Mouse (Mus musculus): ENCODE results near the gene 4632433K11Rik. TPM values are rescaled to one million over a fixed set of nuclear protein-coding genes. Genes with fewer than 3 reads are reported as not detected.
A peak's percentile ranks its signal among the peaks of the same experiment; 100 is the strongest.

Gene 4632433K11Rik
- total and polyA plus RNA-seq, 3 experiments = not detected

- H3K9me3 ChIP-seq (replicated peaks; ENCODE audit: insufficient read depth, low read length) = no peaks in the 10 kb centered on the region
- H3K9ac ChIP-seq (ENCODE audit: control insufficient read depth, low read depth, low read length, poor library complexity, severe bottlenecking) = no peak overlapping the region
- no peaks in the 10 kb centered on the region for H3K4me1 ChIP-seq (ENCODE audit: control insufficient read depth in 1 of 2, insufficient read depth in 2 of 2, low read length in 2 of 2)
- H3K27me3 ChIP-seq (ENCODE audit: control insufficient read depth in 1 of 2, insufficient read depth in 2 of 2, low read length in 2 of 2) = no peaks in the 10 kb centered on the region
- H3K4me3 ChIP-seq (ENCODE audit: control insufficient read depth in 1 of 2, insufficient read depth in 1 of 2, low read depth in 2 of 2, low read length in 2 of 2) = no peak overlapping the region
- no peak for DNase-seq (ENCODE audit: low read depth, low spot score)
- no peaks in the 10 kb centered on the region for H3K36me3 ChIP-seq (ENCODE audit: control insufficient read depth in 1 of 2, insufficient read depth in 2 of 2, low read length in 2 of 2)
- H3K79me2 ChIP-seq (ENCODE audit: control insufficient read depth, insufficient read depth, low read length, poor library complexity) = no peaks in the 10 kb centered on the region
- H3K27ac ChIP-seq (ENCODE audit: control insufficient read depth, low read depth, low read length) = no peak overlapping the region
- no peak for TF ChIP-seq ZMIZ1 (IDR thresholded peaks at IDR 0.05; ENCODE audit: low read depth, low read length)
- TF ChIP-seq RAD21 (IDR thresholded peaks at IDR 0.05; ENCODE audit: low read depth, low read length) = peak; percentile 20
- peak in 2 of 3 experiments; percentile 7 to 31; a peak in 2 of 6 replicates for TF ChIP-seq CTCF (IDR thresholded peaks at IDR 0.05 in 2 of 3, conservative IDR thresholded peaks at IDR 0.05 in 1 of 3; ENCODE audit: control insufficient read depth in 1 of 3, insufficient read depth in 1 of 3, low read depth in 2 of 3, low read length in 3 of 3, poor library complexity in 1 of 3, severe bottlenecking in 1 of 3)
Observed at GRCm38 (mm10) chr7:5046112-5046511, 12.2 kb downstream of the 4632433K11Rik start.

- H3K27ac ChIP-seq (ENCODE audit: control insufficient read depth, low read depth, low read length) = no peak overlapping the region
- H3K4me1 ChIP-seq (ENCODE audit: control insufficient read depth in 1 of 2, insufficient read depth in 2 of 2, low read length in 2 of 2) = no peaks in the 10 kb centered on the region
- no peaks in the 10 kb centered on the region for H3K9me3 ChIP-seq (replicated peaks; ENCODE audit: insufficient read depth, low read length)
- no peaks in the 10 kb centered on the region for H3K27me3 ChIP-seq (ENCODE audit: control insufficient read depth in 1 of 2, insufficient read depth in 2 of 2, low read length in 2 of 2)
- H3K36me3 ChIP-seq (ENCODE audit: control insufficient read depth in 1 of 2, insufficient read depth in 2 of 2, low read length in 2 of 2) = no peaks in the 10 kb centered on the region
- no peaks in the 10 kb centered on the region for H3K79me2 ChIP-seq (ENCODE audit: control insufficient read depth, insufficient read depth, low read length, poor library complexity)
- no peak overlapping the region for H3K9ac ChIP-seq (ENCODE audit: control insufficient read depth, low read depth, low read length, poor library complexity, severe bottlenecking)
- no peak overlapping the region for H3K4me3 ChIP-seq (ENCODE audit: control insufficient read depth in 1 of 2, insufficient read depth in 1 of 2, low read depth in 2 of 2, low read length in 2 of 2)
- peak; percentile 64 for DNase-seq (ENCODE audit: low read depth, low spot score)
- TF ChIP-seq GATA1 (IDR thresholded peaks at IDR 0.05; ENCODE audit: low read depth, low read length) (no peak), USF2 (IDR thresholded peaks at IDR 0.05; ENCODE audit: borderline replicate concordance in 1 of 2, insufficient read depth in 1 of 2, low read depth in 1 of 2, low read length in 2 of 2) (no peak), NRF1 (IDR thresholded peaks at IDR 0.05; ENCODE audit: insufficient read depth, low read depth, low read length, poor library complexity, severe bottlenecking) (no peak), EP300 (IDR thresholded peaks at IDR 0.05; ENCODE audit: low read depth in 1 of 2, low read length in 2 of 2) (no peak), BHLHE40 (IDR thresholded peaks at IDR 0.05; ENCODE audit: borderline replicate concordance, low read depth, low read length) (no peak), ZNF384 (IDR thresholded peaks at IDR 0.05; ENCODE audit: low read depth, low read length) (no peak), RCOR1 (IDR thresholded peaks at IDR 0.05; ENCODE audit: low read depth, low read length) (no peak), UBTF (IDR thresholded peaks at IDR 0.05; ENCODE audit: borderline replicate concordance, insufficient read depth, low read depth, low read length) (no peak), POLR2A (IDR thresholded peaks at IDR 0.05; ENCODE audit: control insufficient read depth in 1 of 2, insufficient read depth in 1 of 2, low read depth in 1 of 2, low read length in 2 of 2, poor library complexity in 1 of 2) (no peak), HCFC1 (IDR thresholded peaks at IDR 0.05; ENCODE audit: low read depth, low read length) (no peak), MYC (IDR thresholded peaks at IDR 0.05; ENCODE audit: low read depth, low read length) (no peak), POLR2AphosphoS2 (IDR thresholded peaks at IDR 0.05; ENCODE audit: low read length) (no peak), CHD2 (IDR thresholded peaks at IDR 0.05; ENCODE audit: low read length) (no peak), TAL1 (IDR thresholded peaks at IDR 0.05; ENCODE audit: low read length) (no peak), POLR2AphosphoS5 (IDR thresholded peaks at IDR 0.05; ENCODE audit: borderline replicate concordance, low read depth, low read length) (no peak), CTCF (IDR thresholded peaks at IDR 0.05 in 2 of 3, conservative IDR thresholded peaks at IDR 0.05 in 1 of 3; ENCODE audit: control insufficient read depth in 1 of 3, insufficient read depth in 1 of 3, low read depth in 2 of 3, low read length in 3 of 3, poor library complexity in 1 of 3, severe bottlenecking in 1 of 3) (peak in 2 of 3 experiments; percentile 37 to 79; a peak in 3 of 6 replicates), ZC3H11A (IDR thresholded peaks at IDR 0.05; ENCODE audit: low read depth, low read length) (peak; percentile 46), SMC3 (IDR thresholded peaks at IDR 0.05; ENCODE audit: low read depth, low read length) (peak; percentile 65), TBP (IDR thresholded peaks at IDR 0.05; ENCODE audit: low read depth, low read length) (no peak), JUND (IDR thresholded peaks at IDR 0.05; ENCODE audit: low read depth, low read length) (no peak), MXI1 (IDR thresholded peaks at IDR 0.05; ENCODE audit: low read depth, low read length) (no peak), MAX (IDR thresholded peaks at IDR 0.05; ENCODE audit: low read length) (no peak), ZMIZ1 (IDR thresholded peaks at IDR 0.05; ENCODE audit: low read depth, low read length) (no peak), RAD21 (IDR thresholded peaks at IDR 0.05; ENCODE audit: low read depth, low read length) (peak; percentile 86), CHD1 (IDR thresholded peaks at IDR 0.05; ENCODE audit: low read depth, low read length) (no peak), NELFE (IDR thresholded peaks at IDR 0.05; ENCODE audit: low read depth, low read length) (no peak), MEF2A (IDR thresholded peaks at IDR 0.05; ENCODE audit: extremely low read depth, insufficient replicate concordance, low read depth, low read length, poor library complexity, severe bottlenecking) (no peak), KAT2A (conservative IDR thresholded peaks at IDR 0.05; ENCODE audit: low read depth, low read length) (no peak), TCF12 (IDR thresholded peaks at IDR 0.05; ENCODE audit: low read depth, low read length) (no peak), E2F4 (IDR thresholded peaks at IDR 0.05; ENCODE audit: borderline replicate concordance, low read depth, low read length) (no peak), MAFK (IDR thresholded peaks at IDR 0.05; ENCODE audit: borderline replicate concordance, low read depth, low read length) (no peak)
Observed at GRCm38 (mm10) chr7:5047313-5047712, 13.4 kb downstream of the 4632433K11Rik start.
